In genomic region chr8:70630532-70631381, GRCm38 (mm10) we compare ENCODE assay signal across 8 mouse cellular contexts. TPM values are rescaled to one million over a fixed set of nuclear protein-coding genes. Genes with fewer than 3 reads are reported as not detected.
A peak's percentile ranks its signal among the peaks of the same experiment; 100 is the strongest.
DNase-seq lines count a peak whose midpoint lies in the region; ATAC-seq and TF ChIP-seq lines count a peak whose summit lies in the region.

No protein-coding gene starts in this region.

- no peaks in the 10 kb centered on the region for H3K9me3 ChIP-seq in embryonic facial prominence, embryonic 15.5 days (replicated peaks)
- no peaks in the 10 kb centered on the region for H3K9me3 ChIP-seq in limb, embryonic 12.5 days
- no peaks in the 10 kb centered on the region for H3K9me3 ChIP-seq in midbrain, embryonic 10.5 days (replicated peaks)

- intact Hi-C loops in heart, postnatal 36 days (cut with DNase I), result loop anchor here (1.0 kb wide), 2 partner anchors 23 to 70 kb away; no protein-coding TSS in a partner anchor

- H3K4me3 ChIP-seq in spleen, adult 2 months (ENCODE audit: extremely low read depth, insufficient read depth, insufficient read length), result no peak overlapping the region
- peak overlapping the region; percentile 56; the same call in 1 of the 2 replicates for H3K4me3 ChIP-seq in embryonic facial prominence, embryonic 15.5 days (replicated peaks)
- 0 out of 2 replicates have a peak overlapping the region, but pooled peaks have one; percentile 54 for H3K4me3 ChIP-seq in limb, embryonic 12.5 days (replicated peaks)
- peak overlapping the region; percentile 60; the same call in 1 of the 2 replicates for H3K4me3 ChIP-seq in midbrain, embryonic 10.5 days

- no peaks in the 10 kb centered on the region for H3K36me3 ChIP-seq in spleen, adult 2 months (ENCODE audit: control insufficient read depth, insufficient read depth, low read length)
- H3K36me3 ChIP-seq in embryonic facial prominence, embryonic 15.5 days, result no peaks in the 10 kb centered on the region
- H3K36me3 ChIP-seq in limb, embryonic 12.5 days, result no peaks in the 10 kb centered on the region
- H3K36me3 ChIP-seq in midbrain, embryonic 10.5 days, result no peaks in the 10 kb centered on the region

- no peaks in the 10 kb centered on the region for H3K27me3 ChIP-seq in spleen, adult 2 months (ENCODE audit: control insufficient read depth, insufficient read depth, low read length)
- peaks cover 11% of the 10 kb centered on the region for H3K27me3 ChIP-seq in embryonic facial prominence, embryonic 15.5 days
- peaks cover 23% of the 10 kb centered on the region for H3K27me3 ChIP-seq in limb, embryonic 12.5 days
- H3K27me3 ChIP-seq in midbrain, embryonic 10.5 days (ENCODE audit: low read depth, poor library complexity, severe bottlenecking), result peaks cover 53% of the 10 kb centered on the region

- WGBS in spleen, adult 2 months, result 23% methylated on average over 22 of the region's 22 CpGs
- 15% methylated on average over 22 of the region's 22 CpGs for WGBS in embryonic facial prominence, embryonic 15.5 days
- WGBS in limb, embryonic 12.5 days, result 13% methylated on average over 22 of the region's 22 CpGs
- 12% methylated on average over 22 of the region's 22 CpGs for WGBS in midbrain, embryonic 10.5 days

- peak overlapping the region; percentile 4; the same call in 1 of the 2 replicates for H3K27ac ChIP-seq in spleen, adult 2 months (ENCODE audit: insufficient read depth, low read length)
- H3K27ac ChIP-seq in embryonic facial prominence, embryonic 15.5 days (replicated peaks), result peak overlapping the region; percentile 23; the same call in 1 of the 2 replicates
- no peak overlapping the region for H3K27ac ChIP-seq in limb, embryonic 12.5 days
- peak overlapping the region; percentile 83; the same call in 1 of the 2 replicates for H3K27ac ChIP-seq in midbrain, embryonic 10.5 days (replicated peaks)

- no peak for DNase-seq in spleen, adult 2 months (ENCODE audit: low read depth in 1 of 2, low spot score in 2 of 2)
- no peak for DNase-seq in spleen, adult 12 weeks (ENCODE audit: low spot score)
- DNase-seq in heart, postnatal 36 days, result peak; percentile 57 to 61
- peak; percentile 45 for DNase-seq in midbrain, embryonic 10.5 days (ENCODE audit: low spot score)
- DNase-seq in layer of hippocampus, adult 11-12 months (ENCODE audit: low spot score), result no peak
- no peak for DNase-seq in cerebellum, adult 8-10 months

- H3K4me2 ChIP-seq in embryonic facial prominence, embryonic 15.5 days (replicated peaks), result peak overlapping the region; percentile 83
- H3K4me2 ChIP-seq in limb, embryonic 12.5 days, result peak overlapping the region; percentile 73

- 0 out of 2 replicates have a peak, but pooled peaks have one; percentile 31 for ATAC-seq in embryonic facial prominence, embryonic 15.5 days (ENCODE audit: insufficient number of reproducible peaks, low FRiP score, low TSS enrichment, low read depth)
- 0 out of 2 replicates have a peak, but pooled peaks have one; percentile 38 for ATAC-seq in limb, embryonic 12.5 days (ENCODE audit: insufficient number of reproducible peaks, insufficient read depth, low FRiP score, low TSS enrichment, low read depth)

- no peak for TF ChIP-seq POLR2A in spleen, adult 2 months (IDR thresholded peaks at IDR 0.05; ENCODE audit: low read depth, low read length)

- TF ChIP-seq CTCF in spleen, adult 2 months (IDR thresholded peaks at IDR 0.05; ENCODE audit: extremely low read depth, insufficient read depth, insufficient read length, insufficient replicate concordance), result no peak

- no peak overlapping the region for H3K9ac ChIP-seq in embryonic facial prominence, embryonic 15.5 days
- no peak overlapping the region; the same call in 1 of the 2 replicates for H3K9ac ChIP-seq in limb, embryonic 12.5 days (replicated peaks)

- H3K4me1 ChIP-seq in spleen, adult 2 months (ENCODE audit: control insufficient read depth, insufficient read depth, insufficient read length), result peaks cover 24% of the 10 kb centered on the region
- H3K4me1 ChIP-seq in embryonic facial prominence, embryonic 15.5 days, result peaks cover 31% of the 10 kb centered on the region
- H3K4me1 ChIP-seq in limb, embryonic 12.5 days (replicated peaks), result peaks cover 34% of the 10 kb centered on the region
- H3K4me1 ChIP-seq in midbrain, embryonic 10.5 days, result peaks cover 40% of the 10 kb centered on the region

RNA-seq across cellular contexts. Expression of gene Gdf15, which starts 1.5 kb away (rescaled TPM):
- polyA plus RNA-seq in spleen, adult 2 months (2012; rRNA removed), result 5.2 and 6.0 TPM in 2 replicates
- polyA plus RNA-seq in embryonic facial prominence, embryonic 15.5 days (2015; fragmentation: Nextera tagmentation; extraction: Ambion mirVana), result 0.16 TPM in 2 replicates
- 1 to 10 TPM in 1 of 2 experiments, under 1 TPM in 1; 0.22 to 1.6 TPM for total RNA-seq in heart, postnatal 36 days (2021)
- polyA plus RNA-seq in limb, embryonic 12.5 days (2016; fragmentation: Nextera tagmentation; extraction: Ambion mirVana), result 0.15 TPM in 1 of 2 replicates, not detected in the other
- polyA plus RNA-seq in midbrain, embryonic 10.5 days (2016; fragmentation: Nextera tagmentation; extraction: Ambion mirVana), result not detected in 2 replicates

RNA-seq across cellular contexts. Expression of gene Lrrc25, which starts 14.8 kb away (rescaled TPM):
- polyA plus RNA-seq in spleen, adult 2 months (2012; rRNA removed), result 41.6 and 53.1 TPM in 2 replicates
- 2.9 and 4.0 TPM in 2 replicates for polyA plus RNA-seq in embryonic facial prominence, embryonic 15.5 days (2015; fragmentation: Nextera tagmentation; extraction: Ambion mirVana)
- 1 to 10 TPM; 1.9 to 3.0 TPM for total RNA-seq in heart, postnatal 36 days (2021)
- polyA plus RNA-seq in limb, embryonic 12.5 days (2016; fragmentation: Nextera tagmentation; extraction: Ambion mirVana), result 0.76 and 1.2 TPM in 2 replicates
- polyA plus RNA-seq in midbrain, embryonic 10.5 days (2016; fragmentation: Nextera tagmentation; extraction: Ambion mirVana), result 1.1 and 1.2 TPM in 2 replicates

RNA-seq across cellular contexts. Expression of gene Ssbp4, which starts 22.1 kb away (rescaled TPM):
- polyA plus RNA-seq in spleen, adult 2 months (2012; rRNA removed), result 168 and 256 TPM in 2 replicates
- polyA plus RNA-seq in embryonic facial prominence, embryonic 15.5 days (2015; fragmentation: Nextera tagmentation; extraction: Ambion mirVana), result 127 and 130 TPM in 2 replicates
- total RNA-seq in heart, postnatal 36 days (2021), result 10 to 100 TPM; 28.9 to 35.0 TPM
- 137 and 151 TPM in 2 replicates for polyA plus RNA-seq in limb, embryonic 12.5 days (2016; fragmentation: Nextera tagmentation; extraction: Ambion mirVana)
- polyA plus RNA-seq in midbrain, embryonic 10.5 days (2016; fragmentation: Nextera tagmentation; extraction: Ambion mirVana), result 73.3 and 78.8 TPM in 2 replicates

RNA-seq across cellular contexts. Expression of gene Pgpep1, which starts 29.4 kb away (rescaled TPM):
- polyA plus RNA-seq in spleen, adult 2 months (2012; rRNA removed), result 18.2 and 22.2 TPM in 2 replicates
- polyA plus RNA-seq in embryonic facial prominence, embryonic 15.5 days (2015; fragmentation: Nextera tagmentation; extraction: Ambion mirVana), result 52.1 and 56.6 TPM in 2 replicates
- 10 to 100 TPM; 39.6 to 44.9 TPM for total RNA-seq in heart, postnatal 36 days (2021)
- 45.7 and 53.9 TPM in 2 replicates for polyA plus RNA-seq in limb, embryonic 12.5 days (2016; fragmentation: Nextera tagmentation; extraction: Ambion mirVana)
- 51.8 and 89.7 TPM in 2 replicates for polyA plus RNA-seq in midbrain, embryonic 10.5 days (2016; fragmentation: Nextera tagmentation; extraction: Ambion mirVana)

RNA-seq across cellular contexts. Expression of gene Isyna1, which starts 36.6 kb away (rescaled TPM):
- polyA plus RNA-seq in spleen, adult 2 months (2012; rRNA removed), result 136 and 189 TPM in 2 replicates
- polyA plus RNA-seq in embryonic facial prominence, embryonic 15.5 days (2015; fragmentation: Nextera tagmentation; extraction: Ambion mirVana), result 139 and 143 TPM in 2 replicates
- total RNA-seq in heart, postnatal 36 days (2021), result 10 to 100 TPM; 22.2 to 25.8 TPM
- polyA plus RNA-seq in limb, embryonic 12.5 days (2016; fragmentation: Nextera tagmentation; extraction: Ambion mirVana), result 177 and 180 TPM in 2 replicates
- 126 and 137 TPM in 2 replicates for polyA plus RNA-seq in midbrain, embryonic 10.5 days (2016; fragmentation: Nextera tagmentation; extraction: Ambion mirVana)

Comparison
In these comparisons a context has a peak if more than half of its experiments do, and no peak if none do; other contexts are left out.
1. DNase-seq: peak in heart, postnatal 36 days (2 of 2) and midbrain, embryonic 10.5 days (single experiment); none in spleen, adult 2 months (0 of 2), spleen, adult 12 weeks (single experiment), layer of hippocampus, adult 11-12 months (single experiment) and cerebellum, adult 8-10 months (single experiment).